Mouse (Mus musculus) inflammation-experienced regulatory T-cells, adult 6 months (primary cell): ENCODE data around the gene Atp5d. TPM values are rescaled to one million over a fixed set of nuclear protein-coding genes. Genes with fewer than 3 reads are reported as not detected.
A peak's percentile ranks its signal among the peaks of the same experiment; 100 is the strongest.
"Not testable (repeated sequence)": the region's sequence is repeated elsewhere in the genome, so short reads cannot be mapped to it uniquely, and the experiment has no call there.

Experiments
- ATAC-seq: one replicate; pipeline ENCODE4 v1.8.0; 2017
- polyA plus RNA-seq, 3 experiments: library from polyadenylated mRNA; unstranded; fragments of 100-300 nt; shearing (Covaris generic); gene quantifications; one replicate each; pipeline ENCODE4 v1.2.1; 2017

The Atp5d gene
- polyA plus RNA-seq, 3 experiments from 2014 or later: 297 to 357 (median 299) TPM

DNA sequence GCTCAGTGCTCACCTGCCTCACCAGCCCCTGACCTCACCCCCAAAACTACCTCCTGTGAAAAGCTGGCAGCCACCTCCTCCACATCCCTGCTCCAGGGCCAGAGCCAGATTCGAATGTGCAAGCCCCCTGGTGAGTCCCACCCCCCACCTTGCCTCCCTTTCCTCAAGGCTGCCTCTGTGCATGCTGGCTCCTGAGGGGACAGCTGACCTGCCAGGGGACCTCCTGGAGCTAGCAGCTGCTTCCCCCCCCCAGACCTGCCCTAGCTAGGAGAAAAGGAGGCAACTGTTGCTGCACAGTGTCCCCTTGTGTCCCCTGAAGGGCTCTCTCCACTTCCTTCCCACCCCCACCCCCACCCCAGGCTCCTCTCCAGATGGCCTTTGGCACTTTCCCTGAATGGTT, 16.8 kb downstream of the Atp5d start:
- ATAC-seq: no peak

DNA sequence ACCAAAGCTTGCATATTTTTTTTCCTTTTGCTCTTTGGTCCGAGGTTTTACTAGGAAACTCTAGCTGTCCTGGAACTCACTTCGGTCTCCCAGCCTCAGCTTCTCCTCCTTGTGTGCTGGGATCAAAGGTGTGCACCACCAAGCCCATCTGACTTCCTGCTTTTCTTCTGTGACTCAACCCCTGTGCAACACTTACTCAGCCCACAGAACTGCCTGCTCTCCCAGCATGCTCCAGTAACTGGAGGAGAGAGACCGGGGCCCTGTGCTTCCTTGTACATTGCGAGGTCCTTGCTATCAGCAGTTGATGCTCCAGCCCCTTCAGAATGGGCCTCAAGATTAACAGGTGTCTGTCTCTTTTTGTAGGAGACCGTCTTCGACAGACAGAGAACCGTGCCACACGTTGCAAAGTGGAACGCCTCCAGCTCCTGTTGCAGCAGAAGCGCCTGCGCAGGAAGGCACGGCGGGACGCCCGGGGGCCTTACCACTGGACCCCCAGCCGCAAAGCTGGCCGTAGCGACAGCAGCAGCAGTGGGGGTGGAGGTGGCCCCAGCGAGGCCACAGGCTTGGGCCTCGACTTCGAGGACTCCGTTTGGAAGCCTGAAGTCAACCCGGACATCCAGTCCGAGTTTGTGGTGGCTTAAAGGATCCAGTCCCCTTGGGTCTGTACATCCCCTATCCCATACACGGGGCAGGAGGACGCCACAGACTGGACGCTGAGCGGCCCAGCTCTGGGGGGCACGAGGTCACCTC, 17.7 kb downstream of the Atp5d start:
- no peak for ATAC-seq

DNA sequence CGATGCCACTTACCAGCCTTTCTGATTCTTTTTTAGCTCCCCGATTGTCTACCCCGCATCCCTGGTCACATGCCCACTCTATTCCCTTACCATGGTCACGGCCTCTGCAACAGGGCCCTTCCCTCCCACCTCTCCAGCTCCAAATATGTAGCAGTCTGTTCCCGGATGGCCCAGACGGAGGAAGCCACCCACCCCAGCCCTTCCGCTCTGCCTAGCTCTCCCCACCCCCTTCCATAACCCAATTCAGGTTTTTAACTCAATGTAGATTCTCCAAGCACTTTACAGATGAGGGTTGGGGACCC, 18.3 kb downstream of the Atp5d start:
- ATAC-seq: no peak

DNA sequence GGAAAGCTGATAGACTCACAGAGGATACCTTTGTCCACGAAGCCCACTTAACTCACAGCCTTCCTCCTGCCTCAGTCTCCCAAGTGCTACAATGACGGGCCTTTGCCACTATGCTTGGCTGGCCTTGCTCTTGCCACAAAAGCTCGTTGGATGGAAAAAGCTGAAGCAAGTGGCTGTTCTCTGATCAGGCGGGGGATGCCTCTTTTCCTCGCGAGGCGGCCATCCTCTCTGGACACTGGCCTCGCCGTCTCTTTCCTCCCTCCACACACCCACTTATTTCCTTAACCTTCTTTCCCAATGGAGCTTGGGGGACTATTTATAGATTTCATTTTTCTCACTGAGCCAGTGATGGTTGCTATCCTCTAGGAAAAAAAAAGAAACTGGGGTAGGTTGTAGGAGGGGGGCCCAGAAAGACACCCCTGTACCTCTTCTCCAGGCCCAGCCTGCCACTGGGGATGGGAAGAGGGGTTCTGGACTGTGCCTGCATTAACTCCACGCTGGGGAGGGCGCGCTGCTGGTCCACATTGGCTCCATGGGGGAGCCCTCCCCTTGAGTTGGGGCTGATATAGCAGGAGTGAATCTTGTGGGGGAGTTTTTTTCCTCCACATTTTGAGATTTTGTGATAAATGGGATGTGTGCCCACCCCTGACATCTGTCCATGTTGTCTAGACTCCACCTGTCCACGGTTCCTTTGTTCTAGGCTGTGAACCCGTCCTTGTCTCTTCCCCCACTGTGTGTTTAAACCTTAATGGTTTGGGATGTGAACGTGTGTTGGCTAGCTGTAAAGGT, 18.9 kb downstream of the Atp5d start:
- no peak for ATAC-seq

DNA sequence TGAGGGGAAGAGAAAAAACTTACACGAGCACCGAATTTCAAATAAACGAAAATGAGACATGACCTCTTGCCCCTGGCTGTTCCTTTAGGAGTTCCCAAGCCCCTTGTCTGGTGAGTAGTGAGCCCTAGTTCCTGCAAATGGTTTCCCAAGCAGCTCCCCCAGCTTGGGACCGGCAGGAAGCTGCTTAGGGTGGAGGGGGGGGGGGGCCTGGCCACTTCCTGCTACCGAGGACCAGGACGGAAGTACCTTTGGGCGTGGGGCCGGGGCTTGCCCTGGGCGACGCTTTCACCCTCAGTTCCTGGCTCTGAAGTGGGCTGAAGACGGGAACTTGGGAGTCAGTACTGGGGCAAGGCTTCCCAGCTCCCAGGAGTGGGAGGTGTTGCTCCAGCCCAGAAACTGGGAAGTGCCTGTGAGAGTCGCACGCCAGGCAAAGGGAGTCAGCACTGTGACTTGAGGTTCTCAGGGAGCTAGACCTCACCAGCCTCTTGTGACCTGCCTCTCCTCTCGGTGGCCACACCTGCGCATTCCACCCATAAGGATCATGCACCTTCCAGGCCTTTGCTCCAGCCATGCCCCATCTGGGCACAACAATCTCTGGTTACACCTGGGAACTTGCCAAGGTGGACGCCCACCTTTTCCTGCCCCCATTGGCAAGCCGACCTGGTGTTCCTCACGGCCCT, 20.0 kb downstream of the Atp5d start:
- peak; percentile 45 for ATAC-seq

DNA sequence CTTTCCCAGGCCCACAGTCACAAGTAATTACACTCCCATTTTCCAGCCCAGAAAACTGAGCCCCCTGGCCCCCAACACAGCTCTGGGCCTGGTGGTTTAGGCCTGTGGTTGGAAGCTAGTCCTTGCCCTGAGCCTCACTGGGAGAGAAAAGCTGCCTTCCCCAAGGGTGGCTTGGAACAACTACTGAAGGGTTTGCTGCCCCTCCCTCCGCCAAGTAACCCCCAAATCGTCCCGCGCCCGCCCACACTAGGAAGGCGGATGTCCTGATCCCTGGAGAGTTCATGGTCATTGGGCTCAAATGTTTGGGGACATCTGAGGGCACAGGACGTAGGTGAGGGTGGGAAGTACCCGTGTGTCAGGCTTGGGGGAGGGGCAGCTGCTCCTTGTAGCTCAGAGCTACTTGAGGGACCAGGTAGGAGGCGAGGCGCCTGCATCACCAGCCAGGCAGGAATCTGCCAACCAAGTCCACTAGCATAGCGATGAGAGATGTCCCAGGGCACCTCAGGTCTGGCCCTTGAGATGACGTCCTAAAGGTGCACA, 20.7 kb downstream of the Atp5d start:
- no peak for ATAC-seq

DNA sequence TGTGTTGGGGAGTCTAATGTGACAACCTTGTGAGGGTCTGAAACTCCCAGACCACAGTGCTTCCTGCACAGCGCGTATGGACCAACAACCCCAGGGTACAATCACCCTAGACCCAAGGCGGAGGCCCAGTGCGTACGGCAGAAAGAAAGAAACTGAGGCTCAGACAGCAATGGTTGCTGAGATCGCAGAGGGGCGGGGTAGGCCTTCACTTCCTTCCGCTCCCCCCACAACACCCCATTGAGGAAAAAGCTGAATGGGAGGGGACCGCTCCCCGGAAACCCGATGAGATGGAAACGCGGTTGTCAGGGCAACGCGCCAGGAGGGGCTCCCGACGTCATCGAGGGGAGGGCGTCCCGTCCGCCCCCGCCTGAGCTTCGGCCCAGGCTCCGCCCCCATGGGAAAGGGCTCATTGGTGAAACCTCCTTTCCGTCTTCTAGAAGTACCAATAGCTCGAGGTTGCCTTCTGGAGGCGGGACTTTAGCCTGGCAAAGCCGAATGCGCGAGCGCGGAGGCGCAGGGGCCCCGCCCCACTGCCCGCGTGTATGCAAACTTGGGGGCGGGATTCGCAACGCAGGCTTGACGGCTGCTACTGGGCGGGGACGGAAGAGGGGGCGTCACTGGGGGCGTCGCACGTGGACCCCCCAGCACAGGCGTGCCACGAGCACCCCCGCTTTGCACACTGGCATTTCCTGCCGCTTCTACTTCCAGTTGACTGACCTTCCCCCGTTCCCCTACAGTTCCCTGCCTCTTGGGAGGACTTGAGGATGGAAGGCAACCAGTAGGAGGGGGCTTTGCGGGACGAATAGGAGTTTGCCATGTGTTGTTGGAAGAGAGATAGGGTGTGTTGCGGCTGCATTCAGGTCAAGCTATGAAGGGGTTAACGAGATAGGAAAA, 21.4 kb downstream of the Atp5d start:
- ATAC-seq: peak; percentile 89

DNA sequence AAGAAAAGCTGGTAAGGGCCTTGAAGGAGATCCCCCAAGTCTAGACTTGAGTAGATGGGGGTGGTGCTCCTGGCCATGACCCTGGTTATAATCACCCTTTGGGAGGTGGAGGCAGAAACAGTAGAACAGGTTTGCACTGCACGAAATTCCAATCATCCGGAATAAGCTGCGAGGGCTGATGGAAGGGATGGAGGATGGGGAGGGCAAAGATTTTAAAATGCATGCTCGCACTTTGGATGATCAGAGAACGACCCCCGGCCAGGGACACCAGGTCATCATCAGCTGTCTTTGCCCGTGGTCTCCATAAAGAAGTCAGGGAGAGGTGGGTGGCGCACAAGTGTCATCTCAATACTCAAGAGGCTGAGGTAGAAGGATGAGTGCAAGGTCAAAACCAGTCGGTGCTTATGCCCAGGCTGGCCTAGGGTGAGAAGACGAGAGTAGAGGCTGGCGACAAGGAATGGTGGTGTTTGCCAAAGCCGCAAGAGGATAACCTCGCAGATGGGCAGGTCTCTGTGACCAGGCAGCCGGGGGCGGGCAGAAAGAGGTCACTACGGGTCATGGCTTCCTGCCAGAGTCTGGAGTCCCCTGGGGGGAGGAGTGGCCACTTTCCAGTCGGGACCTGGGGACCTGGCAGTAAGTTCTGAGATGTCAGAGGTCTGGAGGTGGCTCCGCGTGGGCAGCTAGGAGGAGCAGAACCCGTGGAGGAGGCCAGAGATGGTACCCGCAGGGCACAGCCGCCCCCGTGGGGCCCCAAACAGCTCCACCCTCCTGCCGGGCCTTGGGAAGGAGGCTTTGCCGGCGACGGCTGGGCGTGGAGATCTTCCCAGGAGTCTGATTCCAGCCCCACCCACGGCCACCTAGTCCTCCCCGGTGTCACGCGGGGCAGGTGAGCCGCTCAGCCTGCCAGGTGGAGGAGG, 22.3 kb downstream of the Atp5d start:
- no peak for ATAC-seq

DNA sequence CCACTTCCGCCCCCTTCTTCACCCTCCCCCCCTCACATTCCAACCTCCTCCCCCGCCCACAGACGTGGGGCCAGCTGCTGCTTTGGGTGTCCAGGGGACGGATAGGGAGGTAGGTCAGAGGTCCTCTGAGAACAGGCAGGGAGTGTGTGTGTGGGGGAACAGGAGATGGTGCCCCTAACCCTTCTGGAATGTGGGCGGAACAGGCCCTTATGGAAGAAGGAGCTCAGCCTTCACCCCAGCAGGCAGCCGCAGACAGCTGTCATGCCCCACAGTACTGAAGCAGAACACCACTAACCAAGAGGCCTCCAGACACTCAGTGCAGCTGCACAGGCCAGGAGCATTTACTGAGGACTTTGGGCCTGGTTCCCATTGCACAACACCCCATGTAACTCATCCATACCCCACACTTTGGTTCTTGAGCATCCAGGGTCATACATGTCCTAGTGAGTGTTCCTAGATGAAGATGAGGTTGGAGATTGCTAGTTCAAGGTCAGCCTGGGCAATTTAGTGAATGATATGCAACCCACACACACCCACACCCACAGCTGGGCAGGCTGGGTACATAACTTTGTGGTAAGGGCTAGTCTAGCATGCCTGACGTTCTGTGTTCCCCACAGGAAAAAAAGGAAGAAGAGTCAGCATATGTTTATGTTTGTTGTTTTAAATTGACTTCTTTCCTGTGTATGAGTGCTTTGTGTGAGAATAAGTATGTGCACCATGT, 23.2 kb downstream of the Atp5d start:
- ATAC-seq: no peak

DNA sequence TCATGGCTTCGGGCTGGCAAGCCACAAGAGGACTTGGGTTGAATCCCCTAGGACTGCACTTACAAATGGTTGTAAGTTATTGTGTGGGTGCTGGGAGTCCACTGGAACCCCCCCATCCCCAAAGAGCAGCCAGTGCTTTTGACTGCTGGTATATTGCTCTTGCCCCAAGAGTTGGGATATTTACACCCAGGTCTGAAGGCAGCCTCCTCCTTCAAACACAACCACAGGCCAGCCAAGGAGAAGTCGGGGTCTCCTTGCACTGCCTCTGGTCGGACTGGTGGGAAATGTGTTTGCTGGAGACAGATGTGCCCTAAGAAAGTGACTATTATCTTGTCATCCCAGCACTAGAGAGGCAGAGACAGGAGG, 23.8 kb downstream of the Atp5d start:
- no peak for ATAC-seq

DNA sequence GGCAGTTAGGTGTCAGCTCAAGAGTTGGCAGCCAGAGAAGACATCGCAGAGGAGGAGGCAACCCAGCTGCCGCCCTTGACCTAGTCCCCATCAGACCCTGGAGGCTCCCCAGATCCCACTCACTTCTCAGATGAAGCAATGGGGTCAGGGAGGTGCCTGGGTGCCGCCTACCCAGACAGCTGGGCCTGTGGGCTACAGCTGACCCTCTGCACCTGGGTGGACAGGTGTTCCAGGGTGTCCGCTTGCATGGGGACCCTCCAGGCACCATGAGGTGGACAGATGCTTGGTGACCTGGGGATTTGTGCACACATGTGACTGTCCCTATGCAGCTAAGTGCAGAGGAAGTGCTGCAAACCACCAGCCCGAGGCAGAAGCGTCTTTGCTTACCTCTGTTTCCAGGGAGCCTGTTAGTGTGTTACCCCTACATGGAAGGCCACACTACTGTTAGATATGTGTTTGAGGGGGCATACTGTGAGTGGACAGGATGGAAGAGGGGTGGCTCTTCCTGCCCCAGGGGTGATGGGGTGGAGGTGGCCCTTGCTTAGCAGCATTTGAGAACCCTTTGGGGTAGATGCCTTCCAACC, 24.4 kb downstream of the Atp5d start:
- no peak for ATAC-seq

DNA sequence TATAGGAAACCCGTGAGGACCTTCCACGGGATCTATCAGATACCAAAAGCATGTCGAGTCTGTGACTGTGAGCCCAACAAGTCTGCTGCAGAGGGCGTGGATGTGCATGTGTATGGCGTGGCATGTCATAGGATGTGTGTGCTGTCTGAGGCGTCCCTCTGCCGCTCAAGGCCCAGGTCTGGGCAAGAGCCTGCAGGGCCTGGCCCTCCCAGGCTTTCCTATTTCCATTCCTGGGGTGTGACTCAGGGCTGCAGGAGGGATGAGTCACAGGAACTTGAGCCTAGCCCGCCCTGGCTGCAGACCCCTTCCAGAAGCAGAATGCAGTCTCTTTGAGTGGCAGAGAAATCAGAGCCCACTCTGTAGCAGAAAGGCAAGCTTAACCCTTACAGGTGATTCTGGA, 25.3 kb downstream of the Atp5d start:
- ATAC-seq: no peak

DNA sequence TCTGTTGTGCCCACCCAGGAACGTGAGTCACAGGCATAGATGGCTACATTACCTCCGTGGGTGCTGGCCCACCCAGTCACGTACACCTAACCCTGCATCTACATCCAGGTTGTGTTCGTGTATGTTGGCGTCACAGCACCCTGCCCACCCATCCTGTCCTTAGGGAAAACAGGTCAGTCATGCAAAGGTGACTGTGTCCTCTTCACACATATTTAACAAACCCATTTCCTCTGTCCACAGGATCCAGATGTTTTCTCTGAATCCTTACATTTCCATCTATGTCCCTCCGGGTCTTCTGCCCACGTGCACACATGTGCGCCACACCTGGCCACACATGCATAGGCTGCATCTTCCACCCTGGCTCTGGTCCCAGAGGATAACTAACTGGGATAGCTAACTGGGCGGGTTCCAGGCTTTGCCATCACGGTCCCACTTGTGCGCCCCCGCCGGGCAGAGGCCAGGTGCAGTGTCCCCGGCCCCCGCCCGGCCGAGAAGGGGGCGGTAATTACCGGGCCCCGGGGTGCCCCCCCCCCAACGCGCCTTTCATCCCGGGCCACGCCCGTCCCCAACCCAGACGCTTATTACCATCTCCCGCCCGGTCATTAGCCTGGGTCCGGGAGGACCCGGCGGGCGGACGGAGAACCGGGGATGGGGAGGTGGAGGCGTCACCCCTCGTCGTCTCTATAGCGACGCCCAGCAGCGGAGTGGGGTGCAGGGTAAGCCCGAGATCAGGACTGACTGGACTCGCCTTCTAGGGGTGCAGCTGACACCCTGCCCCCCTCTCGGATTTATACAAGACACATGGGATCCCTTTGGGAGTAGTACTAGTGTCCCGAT, 25.9 kb downstream of the Atp5d start:
- ATAC-seq: no peak

DNA sequence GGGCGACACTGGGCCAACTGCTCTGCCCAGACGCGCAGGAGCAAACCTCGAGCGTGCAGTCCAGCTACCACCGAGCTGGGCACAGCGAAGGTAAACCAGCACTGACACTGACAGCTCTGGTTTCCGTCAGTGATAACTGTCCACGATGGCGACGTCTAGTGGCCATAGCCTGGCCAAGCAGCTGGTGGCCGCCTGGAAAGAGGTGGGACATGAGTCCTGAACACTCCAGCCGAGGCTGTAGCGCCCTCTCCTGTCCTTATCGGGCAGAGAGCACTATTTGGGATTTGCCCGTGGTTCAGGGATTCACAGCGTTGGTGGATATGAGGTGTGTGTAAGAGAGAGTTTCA, 26.5 kb downstream of the Atp5d start:
- peak; percentile 22 for ATAC-seq

DNA sequence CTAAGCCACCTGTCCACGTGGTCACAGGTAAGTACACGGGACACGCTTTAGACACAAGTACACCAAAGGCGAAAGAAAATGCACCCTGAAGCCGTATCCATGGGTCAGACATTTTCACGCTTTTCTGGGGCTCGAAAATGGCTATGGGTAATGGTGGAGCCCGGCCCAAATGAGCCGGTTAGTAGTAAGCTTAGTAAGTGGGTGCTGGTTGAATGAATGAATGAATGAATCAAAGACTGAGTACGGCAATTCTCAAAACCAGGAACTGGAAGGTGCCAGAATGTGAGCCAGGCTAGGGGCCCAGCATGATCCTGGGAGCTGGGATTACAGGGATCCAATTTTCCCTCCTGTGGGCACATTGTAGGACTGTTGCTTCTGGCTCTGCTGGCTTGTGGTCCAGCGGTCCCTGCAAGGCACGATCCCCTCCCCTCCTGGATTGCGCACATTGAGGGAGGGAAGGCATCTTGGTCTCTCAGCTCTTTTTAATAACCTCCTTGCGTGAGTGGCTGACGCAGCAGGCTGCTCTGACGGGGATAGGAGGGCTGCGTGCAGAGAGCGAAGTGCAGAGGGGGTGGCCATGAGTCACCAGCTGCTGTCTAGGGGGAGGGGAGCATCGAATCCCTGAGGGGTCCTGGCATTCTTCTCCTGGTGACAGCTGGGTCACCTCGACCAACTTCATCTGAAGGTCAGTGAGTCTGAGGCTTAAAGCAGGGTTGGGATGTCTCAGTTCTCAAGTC, 27.1 kb downstream of the Atp5d start, which contains the start of gene Cirbp:
Gene Cirbp, plus strand, starts transcription at position 594 of the 737 bp plus-strand sequence.
- no peak for ATAC-seq

DNA sequence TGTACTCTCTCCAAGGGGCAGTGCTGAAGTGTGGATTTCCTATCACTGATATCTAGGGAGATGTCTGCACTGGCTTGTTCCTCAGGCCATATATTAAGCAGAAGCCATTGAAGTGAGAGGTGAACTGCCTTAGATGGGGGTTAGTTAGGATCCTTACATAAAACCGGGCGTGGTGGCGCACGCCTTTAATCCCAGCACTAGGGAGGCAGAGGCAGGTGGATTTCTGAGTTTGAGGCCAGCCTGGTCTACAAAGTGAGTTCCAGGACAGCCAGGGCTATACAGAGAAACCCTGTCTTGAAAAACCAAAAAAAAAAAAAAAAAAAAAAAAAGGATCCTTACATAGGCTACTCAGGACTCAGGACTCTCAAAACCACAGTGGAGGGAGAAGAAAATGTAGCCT, 27.7 kb downstream of the Atp5d start:
- ATAC-seq: not testable (repeated sequence)

DNA sequence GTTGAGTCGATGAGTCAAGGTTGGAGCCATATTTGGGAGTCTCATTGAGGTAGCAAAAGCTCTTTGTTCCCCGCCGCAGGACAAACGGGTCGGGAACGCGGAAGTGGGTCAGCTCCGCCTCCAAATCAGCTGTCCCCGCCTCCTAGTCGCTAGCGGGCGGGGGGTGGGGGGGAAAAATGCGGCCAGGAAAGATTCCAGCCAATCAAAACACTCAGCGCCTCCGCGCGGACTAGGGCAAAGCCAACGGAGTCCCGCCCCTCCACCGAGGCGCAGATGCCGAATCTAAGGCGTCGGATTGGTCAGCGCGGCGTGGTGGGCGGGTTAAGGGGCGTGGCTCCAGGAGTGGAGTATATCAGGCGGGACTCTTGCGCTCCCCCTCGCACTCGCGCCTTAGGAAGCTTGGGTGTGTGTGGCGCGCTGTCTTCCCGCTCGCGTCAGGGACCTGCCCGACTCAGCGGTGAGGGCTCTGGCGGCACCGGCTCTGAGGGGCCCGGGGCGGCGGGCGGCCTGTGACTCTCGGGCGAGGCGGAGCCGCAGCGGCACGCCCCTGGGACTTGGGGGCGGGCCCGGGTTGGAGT, 29.1 kb downstream of the Atp5d start:
- ATAC-seq: peak; percentile 88

DNA sequence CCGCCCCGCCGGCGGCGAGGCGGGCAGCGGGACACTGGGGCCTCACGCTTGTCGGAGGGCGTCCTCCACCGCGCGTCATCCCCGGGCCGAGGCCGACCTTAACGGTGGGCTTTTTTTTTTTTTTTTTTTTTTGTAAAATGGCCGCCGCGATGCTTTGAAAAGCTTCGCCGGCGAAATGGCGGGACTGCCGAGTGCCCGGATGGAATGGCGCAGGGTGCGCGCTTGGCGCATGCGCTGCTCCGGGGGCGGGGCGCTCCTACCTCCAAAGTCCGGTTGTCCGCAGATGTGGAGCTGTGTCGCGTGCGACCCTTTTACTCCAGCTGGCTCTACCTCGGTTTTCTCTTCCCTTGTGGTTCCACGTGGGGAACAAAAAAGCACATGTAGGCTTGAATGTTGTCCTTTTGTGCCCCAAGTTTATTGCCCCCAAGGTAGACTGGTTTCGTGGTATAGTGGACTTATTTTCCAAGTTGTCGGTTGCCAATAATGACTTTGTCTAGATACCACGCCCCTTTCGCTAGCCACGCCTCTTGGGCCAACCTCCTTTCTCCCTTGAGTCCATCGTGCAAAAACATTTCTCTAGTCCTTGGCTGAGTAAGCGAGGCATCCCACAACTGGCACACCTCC, 29.7 kb downstream of the Atp5d start:
- ATAC-seq: peak; percentile 14
